In genomic region chr1:43537021-43537420, GRCm38 (mm10) we compare ENCODE assay signal across 18 mouse cellular contexts.
DNase-seq lines count a peak whose midpoint lies in the region; ATAC-seq lines count a peak whose summit lies in the region.
"Had no signal": no experiment of that assay in that cellular context is flagged by ENCODE, and none has a peak within 500 bp of the region (broad histone marks: within the 10 kb centered on the region; RNA-seq: fewer than 3 reads in every experiment).

No protein-coding gene starts in this region.

- DNase-seq in CD4-positive helper T cell, adult 2 months (ENCODE audit: low read depth, low spot score): peak; percentile 64
- peak; percentile 80 for DNase-seq in induced T-regulatory cell, adult 2 months (ENCODE audit: low read depth)
- DNase-seq in cerebellum, postnatal 25 days: no peak
- DNase-seq in frontal cortex, postnatal 14 days (ENCODE audit: low spot score in 2 of 2): no peak
- no peak for DNase-seq in lung, postnatal 25 days (ENCODE audit: low spot score)
- DNase-seq: adrenal gland, adult 8-10 months; adrenal gland, postnatal 25 days; cerebellum, adult 11-12 months; cerebellum, adult 8-10 months; cerebellum, postnatal 10 days; gastrocnemius, postnatal 25 days; heart, adult 18-20 months; kidney, adult 18-20 months had no signal

- peak; percentile 49 for ATAC-seq in CD4-positive, CD25-positive, alpha-beta regulatory T cell, adult 4 months
- ATAC-seq: forebrain, embryonic 13.5 days; forebrain, embryonic 16.5 days; intestine, embryonic 16.5 days; Patski had no signal

Comparison
In these comparisons a context has a peak if more than half of its experiments do, and no peak if none do; other contexts are left out.
1. DNase-seq: peak in CD4-positive helper T cell, adult 2 months (single experiment) and induced T-regulatory cell, adult 2 months (single experiment); none in cerebellum, postnatal 25 days (0 of 2), frontal cortex, postnatal 14 days (0 of 2) and lung, postnatal 25 days (single experiment).